Mouse (Mus musculus) midbrain, postnatal 0 days (tissue): ENCODE data around the gene Dusp15. TPM values are rescaled to one million over a fixed set of nuclear protein-coding genes. Genes with fewer than 3 reads are reported as not detected.

Experiments used
- ATAC-seq: fragments of 200-750 bp; cut with Nextera tagmentation; 2 replicates; pipeline ENCODE4 v1.8.0; 2017; ENCODE audit warnings: moderate number of reproducible peaks, mild to moderate bottlenecking, moderate TSS enrichment, moderate library complexity; ENCODE audit not compliant: low FRiP score
- DNase-seq: peaks from one replicate; pipeline ENCODE4 v3.0.0-alpha.2; 2015; ENCODE audit warnings: low spot score
- H3K27ac ChIP-seq: fragments of 300-500 bp; sonication (generic); 2 replicates; pipeline ENCODE4 v1.5.1; 2014; ENCODE audit warnings: low read depth, mild to moderate bottlenecking, low read length, mixed read lengths
- H3K27me3 ChIP-seq: fragments of 300-500 bp; sonication (generic); 2 replicates; pipeline ENCODE4 v1.6.1; 2014; ENCODE audit warnings: low read length, control low read depth, mixed read lengths; ENCODE audit not compliant: insufficient read depth
- H3K36me3 ChIP-seq: fragments of 300-500 bp; sonication (generic); 2 replicates; pipeline ENCODE4 v1.6.1; 2014; ENCODE audit warnings: low read length, control low read depth, mixed read lengths; ENCODE audit not compliant: insufficient read depth
- H3K4me1 ChIP-seq: fragments of 300-500 bp; sonication (generic); 2 replicates; pipeline ENCODE4 v1.6.1; 2014; ENCODE audit warnings: mild to moderate bottlenecking, control low read depth, antibody characterized with exemption, low read length, mixed read lengths; ENCODE audit not compliant: insufficient read depth
- H3K4me2 ChIP-seq: fragments of 300-500 bp; sonication (generic); 2 replicates; pipeline ENCODE4 v1.6.1; 2014; ENCODE audit warnings: low read depth, mild to moderate bottlenecking, low read length, mixed read lengths; ENCODE audit not compliant: poor library complexity, severe bottlenecking
- H3K4me3 ChIP-seq: fragments of 300-500 bp; sonication (generic); 2 replicates; pipeline ENCODE4 v1.5.1; 2014; ENCODE audit warnings: low read depth, mild to moderate bottlenecking, low read length, moderate library complexity
- H3K9ac ChIP-seq: fragments of 300-500 bp; sonication (generic); replicated peaks from 2 replicates; pipeline ENCODE4 v1.6.1; 2014; ENCODE audit warnings: mild to moderate bottlenecking, low read length, moderate library complexity, mixed read lengths; ENCODE audit not compliant: poor library complexity, severe bottlenecking
- H3K9me3 ChIP-seq: fragments of 300-500 bp; sonication (generic); 2 replicates; pipeline ENCODE4 v1.6.1; 2016; ENCODE audit warnings: low read length, control low read depth
- CTCF ChIP-seq: IDR thresholded peaks from 2 replicates; pipeline ENCODE4 v1.5.1; 2016; ENCODE audit warnings: antibody characterized with exemption, mild to moderate bottlenecking
- WGBS: fragments of 180-500 bp; shearing (Covaris S2); extraction: QIAGEN DNeasy Blood & Tissue Kit; methylation state at CpG from one replicate; pipeline ENCODE4 v1.1.7; 2014; 5-methylcytosine and 5-hydroxymethylcytosine counted together
- polyA plus RNA-seq: library from polyadenylated mRNA; unstranded; fragments of >200 nt; fragmentation: Nextera tagmentation; extraction: Ambion mirVana; gene quantifications from 2 replicates; pipeline ENCODE4 v1.2.1, GENCODE M21; 2015
- total RNA-seq: library from RNA; depleted of rRNA; stranded (reverse); fragments of >200 nt; gene quantifications from 2 replicates; pipeline ENCODE4 v1.2.3, GENCODE M21; 2014

Dusp15 gene
- total and polyA plus RNA-seq, 2 experiments from 2014 or later: 24.6 to 44.9 TPM

- Histone ChIP-seq H3K4me1 (0 out of 2 replicates have a peak, but pooled peaks cover 7% of the 10 kb centered on the region), H3K27me3 (peaks cover 19% of the 10 kb centered on the region), H3K9ac (no peak overlapping the region), H3K27ac (no peak overlapping the region), H3K4me3 (no peak overlapping the region), H3K9me3 (no peaks in the 10 kb centered on the region), H3K4me2 (no peak overlapping the region), H3K36me3 (no peaks in the 10 kb centered on the region)
- ATAC-seq (no peak), DNase-seq (no peak)
- 16% methylated on average over 4 of the region's 4 CpGs for WGBS
- TF ChIP-seq CTCF: peak; percentile 75
These were observed 11.7 kb downstream of the Dusp15 start for GRCm38 (mm10) chr2:152939846-152940245.

- ATAC-seq (no peak), DNase-seq (no peak)
- H3K9ac ChIP-seq: no peak overlapping the region
- H3K27me3 ChIP-seq: no peaks in the 10 kb centered on the region
- H3K27ac ChIP-seq: no peak overlapping the region
- H3K9me3 ChIP-seq: no peaks in the 10 kb centered on the region
- H3K4me3 ChIP-seq: no peak overlapping the region
- no peaks in the 10 kb centered on the region for H3K4me1 ChIP-seq
- WGBS: 35% methylated on average over 5 of the region's 5 CpGs
- H3K36me3 ChIP-seq: no peaks in the 10 kb centered on the region
- peak; percentile 68 for TF ChIP-seq CTCF
- no peak overlapping the region for H3K4me2 ChIP-seq
These were observed 17.9 kb downstream of the Dusp15 start for GRCm38 (mm10) chr2:152933614-152934013.

GRCm38 (mm10) chr2:152933048-152933447 lies 18.4 kb downstream of the Dusp15 start, which contains the start of gene Foxs1:
Gene Foxs1 (minus strand): TSS chr2:152933208.
- Histone ChIP-seq H3K4me3 (peak within 1 kb of the TSS; percentile 3; the same call in 1 of the 2 replicates), H3K27me3 (no peaks in the 10 kb centered on the region), H3K4me2 (no peak within 1 kb of the TSS), H3K4me1 (no peaks in the 10 kb centered on the region), H3K36me3 (no peaks in the 10 kb centered on the region), H3K9ac (0 out of 2 replicates have a peak within 1 kb of the TSS, but pooled peaks have one; percentile 8), H3K9me3 (no peaks in the 10 kb centered on the region), H3K27ac (peak within 1 kb of the TSS; percentile 38; the same call in 1 of the 2 replicates)
- 27% methylated on average over 7 of the region's 9 CpGs for WGBS
- ATAC-seq (no peak), DNase-seq (no peak)
- no peak for TF ChIP-seq CTCF

GRCm38 (mm10) chr2:152931456-152932160 lies 19.9 kb downstream of the Dusp15 start:
- ATAC-seq (no peak), DNase-seq (no peak)
- no peak overlapping the region for H3K4me3 ChIP-seq
- H3K9ac ChIP-seq: no peak overlapping the region
- no peaks in the 10 kb centered on the region for H3K36me3 ChIP-seq
- 71% methylated on average over 11 of the region's 12 CpGs for WGBS
- H3K9me3 ChIP-seq: no peaks in the 10 kb centered on the region
- peak overlapping the region; percentile 38; the same call in 1 of the 2 replicates for H3K27ac ChIP-seq
- H3K4me1 ChIP-seq: no peaks in the 10 kb centered on the region
- no peaks in the 10 kb centered on the region for H3K27me3 ChIP-seq
- H3K4me2 ChIP-seq: no peak overlapping the region
- TF ChIP-seq CTCF: no peak

GRCm38 (mm10) chr2:152930276-152930675 lies 21.2 kb downstream of the Dusp15 start:
- Histone ChIP-seq H3K36me3 (no peaks in the 10 kb centered on the region), H3K9ac (no peak overlapping the region), H3K9me3 (no peaks in the 10 kb centered on the region), H3K4me1 (no peaks in the 10 kb centered on the region), H3K27ac (no peak overlapping the region), H3K4me3 (no peak overlapping the region), H3K27me3 (no peaks in the 10 kb centered on the region), H3K4me2 (no peak overlapping the region)
- DNase-seq (no peak), ATAC-seq (no peak; the same call in 1 of the 2 replicates)
- 34% methylated on average over 2 of the region's 2 CpGs for WGBS
- no peak for TF ChIP-seq CTCF

- DNase-seq (no peak), ATAC-seq (no peak)
- Histone ChIP-seq H3K27me3 (no peaks in the 10 kb centered on the region), H3K4me3 (no peak overlapping the region), H3K9ac (no peak overlapping the region), H3K27ac (no peak overlapping the region), H3K4me2 (no peak overlapping the region), H3K9me3 (no peaks in the 10 kb centered on the region), H3K36me3 (no peaks in the 10 kb centered on the region), H3K4me1 (no peaks in the 10 kb centered on the region)
- no peak for TF ChIP-seq CTCF
- WGBS: 72% methylated on average over 3 of the region's 3 CpGs
These were observed 22.5 kb downstream of the Dusp15 start for GRCm38 (mm10) chr2:152928988-152929370.
